Mouse (Mus musculus): Measurements from ENCODE around the gene P3h3. TPM values are rescaled to one million over a fixed set of nuclear protein-coding genes. Genes with fewer than 3 reads are reported as not detected.

The P3h3 gene
- 7.8 and 7.9 TPM in 2 replicates for polyA plus RNA-seq (2014; fragmentation: Nextera tagmentation; extraction: Ambion mirVana)

GRCm38 (mm10) chr6:124856916-124857839 is at the start of gene P3h3:
Gene P3h3, minus strand, starts transcription at chr6:124857752.
- no peaks in the 10 kb centered on the region for H3K9me3 ChIP-seq (ENCODE audit: control insufficient read depth, low read length)
- peak within 1 kb of the TSS; percentile 67 for H3K4me2 ChIP-seq
- DNase-seq (ENCODE audit: low spot score, missing footprints) (peak; percentile 97), ATAC-seq (ENCODE audit: low FRiP score) (peak; percentile 88)
- peak within 1 kb of the TSS; percentile 71 for H3K4me3 ChIP-seq (ENCODE audit: low read depth, low read length)
- peak within 1 kb of the TSS; percentile 94 for H3K9ac ChIP-seq (ENCODE audit: low read length)
- no peaks in the 10 kb centered on the region for H3K36me3 ChIP-seq (ENCODE audit: control insufficient read depth, insufficient read depth, low read length)
- under 1% methylated on average over 70 of the region's 86 CpGs for WGBS
- peak within 1 kb of the TSS; percentile 82 for H3K27ac ChIP-seq (ENCODE audit: low read depth, low read length)
- H3K27me3 ChIP-seq (ENCODE audit: control insufficient read depth, insufficient read depth, low read length) = peaks cover 3% of the 10 kb centered on the region; the same call in 1 of the 2 replicates
- H3K4me1 ChIP-seq (ENCODE audit: control insufficient read depth, insufficient read depth, low read length) = peaks cover 26% of the 10 kb centered on the region

- Histone ChIP-seq H3K27me3 (ENCODE audit: control insufficient read depth, insufficient read depth, low read length) (peaks cover 11% of the 10 kb centered on the region), H3K4me2 (peak overlapping the region; percentile 77), H3K4me3 (ENCODE audit: low read depth, low read length) (peak overlapping the region; percentile 37; the same call in 1 of the 2 replicates), H3K36me3 (ENCODE audit: control insufficient read depth, insufficient read depth, low read length) (no peaks in the 10 kb centered on the region), H3K9me3 (ENCODE audit: control insufficient read depth, low read length) (no peaks in the 10 kb centered on the region), H3K27ac (ENCODE audit: low read depth, low read length) (peak overlapping the region; percentile 98), H3K9ac (ENCODE audit: low read length) (peak overlapping the region; percentile 72), H3K4me1 (ENCODE audit: control insufficient read depth, insufficient read depth, low read length) (peaks cover 22% of the 10 kb centered on the region)
- ATAC-seq (ENCODE audit: low FRiP score) (no peak), DNase-seq (ENCODE audit: low spot score, missing footprints) (peak; percentile 86)
- 28% methylated on average over 16 of the region's 16 CpGs for WGBS
These were observed 47.7 kb upstream of the P3h3 start for GRCm38 (mm10) chr6:124904991-124905860.

- 8% methylated on average over 20 of the region's 24 CpGs for WGBS
- Histone ChIP-seq H3K9ac (ENCODE audit: low read length) (peak overlapping the region; percentile 72), H3K27me3 (ENCODE audit: control insufficient read depth, insufficient read depth, low read length) (peaks cover 3% of the 10 kb centered on the region), H3K36me3 (ENCODE audit: control insufficient read depth, insufficient read depth, low read length) (no peaks in the 10 kb centered on the region), H3K4me3 (ENCODE audit: low read depth, low read length) (peak overlapping the region; percentile 37), H3K27ac (ENCODE audit: low read depth, low read length) (peak overlapping the region; percentile 98), H3K4me1 (ENCODE audit: control insufficient read depth, insufficient read depth, low read length) (peaks cover 16% of the 10 kb centered on the region), H3K9me3 (ENCODE audit: control insufficient read depth, low read length) (no peaks in the 10 kb centered on the region), H3K4me2 (peak overlapping the region; percentile 77)
- DNase-seq (ENCODE audit: low spot score, missing footprints) (peak; percentile 95), ATAC-seq (ENCODE audit: low FRiP score) (peak; percentile 74; the same call in 1 of the 2 replicates)
These were observed 46.8 kb upstream of the P3h3 start for GRCm38 (mm10) chr6:124904161-124904981.

GRCm38 (mm10) chr6:124903580-124904151 is 46.1 kb upstream of the P3h3 start:
- no peaks in the 10 kb centered on the region for H3K9me3 ChIP-seq (ENCODE audit: control insufficient read depth, low read length)
- ATAC-seq (ENCODE audit: low FRiP score) (peak; percentile 88), DNase-seq (ENCODE audit: low spot score, missing footprints) (peak; percentile 99)
- peaks cover 16% of the 10 kb centered on the region for H3K4me1 ChIP-seq (ENCODE audit: control insufficient read depth, insufficient read depth, low read length)
- H3K27ac ChIP-seq (ENCODE audit: low read depth, low read length) = peak overlapping the region; percentile 98
- peak overlapping the region; percentile 37 for H3K4me3 ChIP-seq (ENCODE audit: low read depth, low read length)
- H3K4me2 ChIP-seq = peak overlapping the region; percentile 77
- WGBS = under 1% methylated on average over 23 of the region's 23 CpGs
- H3K9ac ChIP-seq (ENCODE audit: low read length) = peak overlapping the region; percentile 72
- peaks cover 3% of the 10 kb centered on the region for H3K27me3 ChIP-seq (ENCODE audit: control insufficient read depth, insufficient read depth, low read length)
- no peaks in the 10 kb centered on the region for H3K36me3 ChIP-seq (ENCODE audit: control insufficient read depth, insufficient read depth, low read length)

- H3K36me3 ChIP-seq (ENCODE audit: control insufficient read depth, insufficient read depth, low read length) = no peaks in the 10 kb centered on the region
- no peak for ATAC-seq (ENCODE audit: low FRiP score)
- DNase-seq (ENCODE audit: low spot score, missing footprints) = peak; percentile 59
- H3K4me2 ChIP-seq = no peak overlapping the region
- no peak overlapping the region for H3K4me3 ChIP-seq (ENCODE audit: low read depth, low read length)
- H3K9me3 ChIP-seq (ENCODE audit: control insufficient read depth, low read length) = no peaks in the 10 kb centered on the region
- H3K4me1 ChIP-seq (ENCODE audit: control insufficient read depth, insufficient read depth, low read length) = peaks cover 16% of the 10 kb centered on the region
- H3K27me3 ChIP-seq (ENCODE audit: control insufficient read depth, insufficient read depth, low read length) = no peaks in the 10 kb centered on the region
- H3K9ac ChIP-seq (ENCODE audit: low read length) = no peak overlapping the region
- H3K27ac ChIP-seq (ENCODE audit: low read depth, low read length) = no peak overlapping the region
These were observed 44.3 kb upstream of the P3h3 start for GRCm38 (mm10) chr6:124901851-124902250.

GRCm38 (mm10) chr6:124900801-124901480 is 43.4 kb upstream of the P3h3 start:
- ATAC-seq (ENCODE audit: low FRiP score) = no peak
- 50% methylated on average over 10 of the region's 10 CpGs for WGBS
- Histone ChIP-seq H3K36me3 (ENCODE audit: control insufficient read depth, insufficient read depth, low read length) (no peaks in the 10 kb centered on the region), H3K4me3 (ENCODE audit: low read depth, low read length) (no peak overlapping the region), H3K27ac (ENCODE audit: low read depth, low read length) (no peak overlapping the region), H3K9ac (ENCODE audit: low read length) (no peak overlapping the region), H3K4me1 (ENCODE audit: control insufficient read depth, insufficient read depth, low read length) (peaks cover 16% of the 10 kb centered on the region), H3K9me3 (ENCODE audit: control insufficient read depth, low read length) (no peaks in the 10 kb centered on the region), H3K27me3 (ENCODE audit: control insufficient read depth, insufficient read depth, low read length) (no peaks in the 10 kb centered on the region), H3K4me2 (no peak overlapping the region)
- peak; percentile 83 for DNase-seq (ENCODE audit: low spot score, missing footprints)

- peaks cover 13% of the 10 kb centered on the region for H3K4me1 ChIP-seq (ENCODE audit: control insufficient read depth, insufficient read depth, low read length)
- H3K27me3 ChIP-seq (ENCODE audit: control insufficient read depth, insufficient read depth, low read length) = no peaks in the 10 kb centered on the region
- H3K9ac ChIP-seq (ENCODE audit: low read length) = no peak overlapping the region
- H3K4me2 ChIP-seq = no peak overlapping the region
- no peak overlapping the region for H3K4me3 ChIP-seq (ENCODE audit: low read depth, low read length)
- no peak for DNase-seq (ENCODE audit: low spot score, missing footprints)
- no peak overlapping the region for H3K27ac ChIP-seq (ENCODE audit: low read depth, low read length)
- 60% methylated on average over 8 of the region's 8 CpGs for WGBS
- H3K36me3 ChIP-seq (ENCODE audit: control insufficient read depth, insufficient read depth, low read length) = no peaks in the 10 kb centered on the region
- no peaks in the 10 kb centered on the region for H3K9me3 ChIP-seq (ENCODE audit: control insufficient read depth, low read length)
- ATAC-seq (ENCODE audit: low FRiP score) = no peak
These were observed 42.7 kb upstream of the P3h3 start for GRCm38 (mm10) chr6:124900056-124900800.
